8 mouse cellular contexts compared by ENCODE assay signal in the genomic region with DNA sequence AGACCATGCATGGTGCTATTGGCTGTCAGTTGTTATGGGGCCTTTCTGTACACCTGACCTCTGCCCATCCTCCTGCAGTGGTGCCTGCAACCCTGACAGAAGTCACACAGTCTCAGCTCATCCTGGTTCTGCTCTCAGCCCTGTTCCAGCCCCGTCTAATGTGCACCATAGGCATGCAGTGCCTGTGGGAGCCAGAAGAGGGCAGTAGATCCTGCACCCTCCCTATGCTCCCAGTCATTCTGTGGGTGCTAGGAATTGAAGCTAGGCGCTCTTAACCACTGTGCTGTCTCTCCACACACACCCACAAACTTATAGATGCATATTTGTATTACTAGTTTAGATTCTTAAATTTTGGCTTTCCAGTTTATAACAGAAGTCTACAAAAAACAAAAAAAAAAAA. TPM values are rescaled to one million over a fixed set of nuclear protein-coding genes. Genes with fewer than 3 reads are reported as not detected.
DNase-seq lines count a peak whose midpoint lies in the region; ATAC-seq lines count a peak whose summit lies in the region.

No protein-coding gene starts in this region.

- DNase-seq in liver = peak; percentile 38
- peak; percentile 28 for DNase-seq in T-cell, adult 2 months (ENCODE audit: low spot score)
- DNase-seq in lung, adult 18-20 months = peak; percentile 27 to 45
- peak; percentile 52 for DNase-seq in thymus, postnatal 25 days
- no peak for DNase-seq in midbrain, embryonic 10.5 days (ENCODE audit: low spot score)
- DNase-seq in left cerebral cortex, postnatal 10 days (ENCODE audit: extremely low spot score in 1 of 2, low spot score in 2 of 2) = no peak

- 0 out of 2 replicates have a peak, but pooled peaks cover 8% of the 10 kb centered on the region for H3K4me1 ChIP-seq in liver, embryonic 12.5 days
- H3K4me1 ChIP-seq in midbrain, embryonic 10.5 days = no peaks in the 10 kb centered on the region

- H3K4me2 ChIP-seq in liver, embryonic 12.5 days = no peak overlapping the region

- no peak overlapping the region for H3K4me3 ChIP-seq in liver, embryonic 12.5 days
- no peak overlapping the region for H3K4me3 ChIP-seq in midbrain, embryonic 10.5 days

- H3K9ac ChIP-seq in liver, embryonic 12.5 days = no peak overlapping the region

- peaks cover 11% of the 10 kb centered on the region; the same call in 1 of the 2 replicates for H3K36me3 ChIP-seq in liver, embryonic 12.5 days
- peaks cover 25% of the 10 kb centered on the region for H3K36me3 ChIP-seq in midbrain, embryonic 10.5 days

- H3K27ac ChIP-seq in liver, embryonic 12.5 days = no peak overlapping the region
- no peak overlapping the region for H3K27ac ChIP-seq in midbrain, embryonic 10.5 days (replicated peaks)

- no peak for ATAC-seq in liver, embryonic 12.5 days
- peak; percentile 93 for ATAC-seq in granulocyte monocyte progenitor cell, adult 5-6 weeks (replicated peaks; ENCODE audit: poor library complexity, severe bottlenecking)

- WGBS in liver, embryonic 12.5 days (ENCODE audit: insufficient replicate concordance) = 60% methylated on average over 2 of the region's 2 CpGs
- 66% methylated on average over 2 of the region's 2 CpGs for WGBS in midbrain, embryonic 10.5 days

- no peaks in the 10 kb centered on the region for H3K27me3 ChIP-seq in liver, embryonic 12.5 days (replicated peaks)
- H3K27me3 ChIP-seq in midbrain, embryonic 10.5 days (ENCODE audit: low read depth, poor library complexity, severe bottlenecking) = no peaks in the 10 kb centered on the region

- intact Hi-C loops in left cerebral cortex, postnatal 10 days (cut with DNase I) = no loop called here

- no peaks in the 10 kb centered on the region for H3K9me3 ChIP-seq in liver, embryonic 12.5 days (replicated peaks)
- no peaks in the 10 kb centered on the region for H3K9me3 ChIP-seq in midbrain, embryonic 10.5 days (replicated peaks)

RNA-seq across cellular contexts. Expression of gene Wdr19, which starts 42.6 kb away (rescaled TPM):
- 1.3 and 2.0 TPM in 2 replicates for polyA plus RNA-seq in liver, embryonic 12.5 days (2016; fragmentation: Nextera tagmentation; extraction: Ambion mirVana)
- 5.2 and 6.3 TPM in 2 replicates for total RNA-seq in granulocyte monocyte progenitor cell, adult 5-6 weeks (2014; fragmentation: Nextera tagmentation)
- total RNA-seq in granulocyte monocyte progenitor cell, adult 5-6 weeks (2017) = 3.8 and 4.4 TPM in 2 replicates
- polyA plus RNA-seq in midbrain, embryonic 10.5 days (2016; fragmentation: Nextera tagmentation; extraction: Ambion mirVana) = 12.4 and 12.7 TPM in 2 replicates
- 10 to 100 TPM; 18.9 to 20.0 TPM for total RNA-seq in left cerebral cortex, postnatal 10 days (2021)

RNA-seq across cellular contexts. Expression of gene Klhl5, which starts 49.5 kb away (rescaled TPM):
- 6.9 and 8.0 TPM in 2 replicates for polyA plus RNA-seq in liver, embryonic 12.5 days (2016; fragmentation: Nextera tagmentation; extraction: Ambion mirVana)
- total RNA-seq in granulocyte monocyte progenitor cell, adult 5-6 weeks (2014; fragmentation: Nextera tagmentation) = 96.8 and 101 TPM in 2 replicates
- total RNA-seq in granulocyte monocyte progenitor cell, adult 5-6 weeks (2017) = 73.9 and 75.1 TPM in 2 replicates
- polyA plus RNA-seq in midbrain, embryonic 10.5 days (2016; fragmentation: Nextera tagmentation; extraction: Ambion mirVana) = 14.5 and 17.1 TPM in 2 replicates
- total RNA-seq in left cerebral cortex, postnatal 10 days (2021) = 10 to 100 TPM; 61.4 to 62.9 TPM

Comparison
In these comparisons a context has a peak if more than half of its experiments do, and no peak if none do; other contexts are left out.
1. DNase-seq: peak in liver (single experiment), T-cell, adult 2 months (single experiment), lung, adult 18-20 months (2 of 2) and thymus, postnatal 25 days (single experiment); none in midbrain, embryonic 10.5 days (single experiment) and left cerebral cortex, postnatal 10 days (0 of 2).